Mouse (Mus musculus) kidney, adult 2 months (tissue): ENCODE data around the gene Orai3. TPM values are rescaled to one million over a fixed set of nuclear protein-coding genes. Genes with fewer than 3 reads are reported as not detected.

Experiments used
- DNase-seq: peaks from one replicate; pipeline ENCODE4 v3.0.0; 2021
- H3K27ac ChIP-seq: fragments of 200-500 bp; 2 replicates; pipeline ENCODE4 v1.5.1; 2012; ENCODE audit warnings: low read depth, low read length, control low read depth, inconsistent platforms; ENCODE audit not compliant: insufficient read depth
- H3K27me3 ChIP-seq: fragments of 200-500 bp; replicated peaks from 2 replicates; pipeline ENCODE4 v1.6.1; 2012; ENCODE audit warnings: mild to moderate bottlenecking, moderate library complexity, low read length, inconsistent platforms; ENCODE audit not compliant: control insufficient read depth, insufficient read depth
- H3K36me3 ChIP-seq: fragments of 200-500 bp; 2 replicates; pipeline ENCODE4 v1.6.1; 2012; ENCODE audit warnings: mild to moderate bottlenecking, moderate library complexity, low read length, inconsistent platforms; ENCODE audit not compliant: control insufficient read depth, insufficient read depth
- H3K4me1 ChIP-seq: fragments of 200-500 bp; 2 replicates; pipeline ENCODE4 v1.6.1; 2011; ENCODE audit warnings: low read length; ENCODE audit not compliant: control insufficient read depth, insufficient read depth
- H3K4me3 ChIP-seq: fragments of 200-500 bp; 2 replicates; pipeline ENCODE4 v1.5.1; 2011; ENCODE audit warnings: mild to moderate bottlenecking, low read depth, low read length, control low read depth; ENCODE audit not compliant: insufficient read depth
- CTCF ChIP-seq: fragments of 200-500 bp; conservative IDR thresholded peaks from 2 replicates; pipeline ENCODE4 v1.5.1; 2011; ENCODE audit warnings: low read depth, mild to moderate bottlenecking, control low read depth, low read length, moderate library complexity, mixed read lengths; ENCODE audit not compliant: insufficient read depth, insufficient read length
- POLR2A ChIP-seq: fragments of 200-500 bp; IDR thresholded peaks from one replicate; pipeline ENCODE4 v1.6.1; 2011; ENCODE audit warnings: low read depth, low read length, control low read depth
- WGBS: fragments of 180-500 bp; shearing (Covaris S2); methylation state at CpG from one replicate; pipeline ENCODE4 v1.1.7; 2018; 5-methylcytosine and 5-hydroxymethylcytosine counted together
- polyA plus RNA-seq: library from polyadenylated mRNA; depleted of rRNA; stranded (reverse); fragments of >200 nt; gene quantifications from 2 replicates; pipeline ENCODE4 v1.2.3, GENCODE M21; 2012

Orai3 gene
- polyA plus RNA-seq, 1 experiment, result 34.6 TPM

DNA sequence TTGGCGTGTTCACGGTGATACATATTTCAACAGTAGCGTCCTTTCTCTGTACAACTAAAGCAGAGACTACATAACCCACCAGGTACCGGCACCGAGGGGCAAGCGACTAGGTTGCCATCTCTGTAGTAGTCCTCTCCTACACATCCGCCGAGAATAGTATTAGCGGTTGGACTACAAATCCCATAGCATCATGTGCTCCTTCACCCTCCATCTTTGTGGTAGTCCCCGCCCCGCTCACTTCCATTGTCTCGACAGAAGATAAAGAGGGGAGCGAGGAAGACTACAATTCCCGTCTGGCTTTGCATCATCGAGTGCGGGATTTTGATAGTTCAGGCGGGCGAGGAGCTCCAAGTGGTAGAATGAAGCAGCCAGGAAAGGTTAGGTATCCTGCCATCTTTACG, 24.4 kb upstream of the Orai3 start:
- H3K4me3 ChIP-seq, result peak overlapping the region; percentile 87
- TF ChIP-seq POLR2A (no peak), CTCF (0 out of 2 replicates have a peak, but pooled peaks have one; percentile 0)
- under 1% methylated on average over 19 of the region's 19 CpGs for WGBS
- peak overlapping the region; percentile 77 for H3K27ac ChIP-seq
- H3K36me3 ChIP-seq, result no peaks in the 10 kb centered on the region
- H3K27me3 ChIP-seq, result no peaks in the 10 kb centered on the region
- peak; percentile 98 for DNase-seq
- H3K4me1 ChIP-seq, result peaks cover 3% of the 10 kb centered on the region; the same call in 1 of the 2 replicates

DNA sequence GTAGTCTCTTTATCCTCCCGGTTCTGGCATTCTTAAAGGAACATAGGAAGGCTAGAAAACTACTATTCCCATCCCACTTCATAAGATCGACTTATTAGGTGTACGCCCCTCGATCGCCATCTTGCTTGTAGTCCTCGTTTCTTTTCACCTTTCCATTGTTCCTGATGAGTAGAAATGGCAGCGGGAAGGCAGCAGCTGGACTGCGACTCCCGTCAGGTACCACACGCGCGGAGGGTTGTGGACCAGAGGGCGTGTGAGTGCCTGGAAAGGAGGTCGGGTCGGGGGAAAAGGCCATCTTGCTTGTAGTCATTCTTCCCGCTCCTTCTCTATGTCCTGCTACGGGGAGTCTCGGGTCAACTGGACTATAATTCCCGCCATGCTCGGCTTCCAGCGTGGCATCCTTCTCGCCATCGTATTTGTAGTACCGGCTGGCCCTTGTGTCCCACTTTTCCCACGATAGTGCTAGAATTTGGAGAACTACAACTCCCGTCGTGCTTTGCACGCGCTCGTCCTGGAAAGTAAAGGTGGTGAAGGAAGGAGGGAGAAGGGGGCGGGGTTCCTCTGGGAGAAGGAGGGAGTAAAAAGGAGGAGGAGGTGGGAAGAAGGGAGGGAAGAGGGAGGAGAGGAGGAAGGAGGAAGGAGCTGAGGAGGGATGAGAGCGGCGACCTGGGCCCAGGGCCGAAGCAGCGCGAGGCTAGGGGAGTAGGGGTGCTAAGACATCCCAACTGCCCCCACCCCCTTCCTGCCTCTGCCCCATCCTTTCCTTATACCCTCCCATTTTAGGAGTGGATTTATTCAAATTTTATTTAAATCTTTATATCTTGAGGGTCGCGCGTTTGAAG, 23.7 kb upstream of the Orai3 start:
- peak overlapping the region; percentile 77 for H3K27ac ChIP-seq
- no peaks in the 10 kb centered on the region for H3K36me3 ChIP-seq
- WGBS, result under 1% methylated on average over 39 of the region's 39 CpGs
- TF ChIP-seq POLR2A, result peak; percentile 68
- TF ChIP-seq CTCF, result no peak
- no peaks in the 10 kb centered on the region for H3K27me3 ChIP-seq
- peaks cover 3% of the 10 kb centered on the region; the same call in 1 of the 2 replicates for H3K4me1 ChIP-seq
- H3K4me3 ChIP-seq, result peak overlapping the region; percentile 87
- DNase-seq, result peak; percentile 99

DNA sequence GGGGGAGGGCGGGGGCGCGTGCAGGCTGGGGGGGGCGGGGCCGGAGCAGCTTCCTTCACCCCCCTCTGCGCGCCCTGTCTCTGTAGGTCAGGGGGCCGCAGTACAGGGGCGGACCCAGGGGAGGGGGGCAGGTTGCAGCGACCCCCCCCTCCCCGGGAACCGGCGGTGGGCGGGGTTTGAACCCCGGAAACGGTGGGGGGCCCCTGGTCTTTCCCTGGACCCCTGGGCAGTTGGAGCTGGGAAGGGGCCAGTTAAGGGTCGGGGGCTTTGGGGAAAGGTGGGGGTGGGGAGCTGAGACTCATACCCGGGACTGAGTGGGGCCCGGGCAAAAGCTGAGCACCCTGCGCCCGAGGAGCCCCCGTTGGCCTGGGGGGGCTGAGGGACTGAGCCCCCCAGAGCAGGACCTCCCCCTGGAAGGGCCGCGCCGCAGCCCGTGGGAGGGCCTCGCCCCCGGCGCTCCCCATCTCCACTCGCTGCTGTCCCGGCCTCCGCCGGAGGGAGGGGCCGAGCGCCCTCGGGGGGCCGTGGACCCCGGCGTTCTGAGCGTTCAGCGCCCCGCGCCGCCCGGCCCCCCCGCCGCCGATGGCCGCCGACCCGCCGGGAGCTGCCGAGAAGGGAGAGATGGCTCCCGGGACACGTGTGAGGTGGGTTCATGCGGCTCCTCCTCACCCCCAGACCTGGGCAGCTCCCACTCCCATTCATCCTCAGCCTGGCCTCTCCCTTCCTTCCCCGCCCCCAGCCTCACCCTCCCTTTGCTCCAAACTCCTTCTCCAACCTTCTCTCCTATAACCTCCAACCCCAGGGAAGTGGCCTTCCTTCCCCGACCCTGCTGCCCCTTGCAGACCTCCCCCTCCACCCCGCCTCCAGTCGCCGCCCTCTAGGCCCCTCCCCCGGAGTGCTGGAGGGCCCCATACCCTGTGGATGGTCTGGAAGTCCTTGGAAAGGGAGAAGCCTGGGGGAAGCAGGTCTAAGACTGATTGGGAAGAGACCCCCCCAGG, 22.8 kb upstream of the Orai3 start:
- Histone ChIP-seq H3K36me3 (no peaks in the 10 kb centered on the region), H3K4me3 (peak overlapping the region; percentile 87), H3K27ac (no peak overlapping the region), H3K4me1 (peaks cover 3% of the 10 kb centered on the region; the same call in 1 of the 2 replicates), H3K27me3 (no peaks in the 10 kb centered on the region)
- WGBS, result 1% methylated on average over 59 of the region's 62 CpGs
- TF ChIP-seq CTCF (no peak), POLR2A (no peak)
- DNase-seq, result no peak

DNA sequence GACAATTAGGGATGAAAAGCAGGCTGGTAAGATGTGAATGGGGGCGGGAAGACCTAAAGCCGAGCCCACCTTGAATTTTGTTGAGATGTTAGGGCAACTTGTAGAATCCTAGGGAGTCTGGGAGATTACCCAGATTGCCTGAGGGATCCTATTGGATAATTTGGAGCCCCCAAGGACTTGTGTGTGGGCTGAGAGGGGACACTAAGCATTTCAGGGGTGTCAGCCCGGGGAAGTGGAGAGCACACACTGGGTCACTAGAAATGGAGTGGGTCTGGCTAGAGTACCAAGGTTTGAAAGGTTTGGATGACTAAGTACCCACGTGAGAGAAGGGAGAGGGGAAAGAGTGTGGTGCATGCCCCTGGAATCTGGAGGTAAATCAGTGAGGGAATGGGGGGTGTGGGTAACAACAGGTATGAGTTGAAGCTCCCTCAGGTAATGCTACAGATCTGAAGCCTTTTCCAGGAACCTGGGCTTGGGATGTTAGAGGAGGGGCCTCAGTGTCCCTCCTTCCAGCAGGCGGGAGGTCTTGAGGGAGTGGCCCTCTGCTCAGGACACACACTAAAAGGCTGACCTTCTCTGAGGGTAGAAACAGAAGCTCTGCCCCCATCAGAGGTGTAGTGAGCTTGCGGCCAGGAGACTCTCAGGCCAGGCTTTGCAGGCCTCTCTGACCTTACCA, 21.9 kb upstream of the Orai3 start:
- H3K27me3 ChIP-seq, result no peaks in the 10 kb centered on the region
- H3K4me3 ChIP-seq, result no peak overlapping the region
- H3K27ac ChIP-seq, result no peak overlapping the region
- DNase-seq, result no peak
- H3K36me3 ChIP-seq, result peaks cover 1% of the 10 kb centered on the region; the same call in 1 of the 2 replicates
- no peak for TF ChIP-seq CTCF
- no peak for TF ChIP-seq POLR2A
- WGBS, result 63% methylated on average over 6 of the region's 6 CpGs
- H3K4me1 ChIP-seq, result peaks cover 3% of the 10 kb centered on the region; the same call in 1 of the 2 replicates

DNA sequence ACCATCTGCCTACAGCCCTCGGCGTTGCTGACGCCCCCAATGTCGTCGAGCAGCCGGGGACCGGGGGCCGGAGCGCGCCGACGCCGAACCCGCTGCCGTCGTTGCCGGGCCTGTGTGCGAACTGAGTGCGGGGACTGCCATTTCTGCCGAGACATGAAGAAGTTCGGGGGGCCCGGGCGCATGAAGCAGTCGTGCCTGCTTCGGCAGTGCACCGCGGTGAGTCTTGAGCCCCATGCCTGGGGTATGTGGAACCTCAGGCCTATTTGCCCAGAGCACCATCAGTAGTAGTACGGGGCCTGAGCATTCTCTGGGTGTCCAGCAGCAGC, 21.4 kb upstream of the Orai3 start:
- H3K27me3 ChIP-seq, result no peaks in the 10 kb centered on the region
- H3K4me3 ChIP-seq, result no peak overlapping the region
- no peak for TF ChIP-seq POLR2A
- no peak for TF ChIP-seq CTCF
- H3K36me3 ChIP-seq, result peaks cover 1% of the 10 kb centered on the region; the same call in 1 of the 2 replicates
- H3K27ac ChIP-seq, result no peak overlapping the region
- DNase-seq, result no peak
- WGBS, result 91% methylated on average over 28 of the region's 28 CpGs
- peaks cover 3% of the 10 kb centered on the region; the same call in 1 of the 2 replicates for H3K4me1 ChIP-seq

DNA sequence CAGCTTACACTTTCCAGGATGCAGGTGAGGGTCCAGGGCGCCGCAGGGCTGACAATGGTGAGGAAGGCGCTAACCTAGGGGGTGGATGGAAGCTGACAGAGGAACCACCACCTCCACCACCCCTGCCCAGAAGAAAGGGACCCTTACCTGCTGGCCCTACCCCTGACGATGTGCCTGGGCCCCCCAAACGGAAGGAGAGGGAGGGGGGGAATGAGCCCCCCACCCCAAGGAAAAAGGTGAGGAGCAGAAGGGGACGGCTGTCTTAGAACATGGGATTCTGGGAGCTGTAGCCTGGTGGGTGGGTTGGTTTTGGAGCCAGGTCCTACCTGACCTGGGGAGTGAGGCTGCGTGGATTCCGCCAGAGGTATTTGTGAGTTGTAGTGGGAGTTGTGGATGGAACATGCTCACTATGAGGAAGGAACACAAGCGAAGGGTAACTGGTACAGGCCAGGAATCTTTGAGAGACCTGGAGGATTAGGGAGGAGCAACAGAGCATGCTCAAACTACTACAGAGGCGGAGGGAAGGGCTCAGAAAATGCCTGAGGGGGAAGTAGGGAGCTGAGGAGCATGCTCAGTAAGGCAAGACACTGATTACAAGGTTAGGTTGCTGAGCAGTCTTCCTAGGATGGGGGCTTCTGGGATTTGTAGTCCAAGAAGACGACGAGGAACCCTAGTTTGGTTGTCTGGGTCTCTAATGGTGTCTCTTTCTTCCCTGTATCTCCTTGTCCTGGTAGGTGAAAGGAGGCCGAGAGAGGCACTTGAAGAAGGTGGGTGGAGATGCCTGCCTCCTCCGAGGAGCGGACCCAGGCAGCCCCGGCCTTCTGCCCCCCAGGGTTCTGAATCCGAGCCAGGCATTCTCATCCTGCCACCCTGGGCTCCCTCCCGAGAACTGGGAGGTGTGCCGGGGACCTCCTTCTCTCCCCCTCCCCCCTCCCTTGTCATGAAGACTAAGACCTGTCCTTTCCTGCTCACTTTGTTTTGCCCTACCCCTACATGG, 19.2 kb upstream of the Orai3 start:
- peak; percentile 45 for DNase-seq
- Histone ChIP-seq H3K4me1 (no peaks in the 10 kb centered on the region), H3K36me3 (peaks cover 1% of the 10 kb centered on the region; the same call in 1 of the 2 replicates), H3K27me3 (no peaks in the 10 kb centered on the region), H3K27ac (no peak overlapping the region), H3K4me3 (peak overlapping the region; percentile 20; the same call in 1 of the 2 replicates)
- TF ChIP-seq POLR2A, result no peak
- no peak for TF ChIP-seq CTCF
- WGBS, result 77% methylated on average over 19 of the region's 19 CpGs
